Comparison of ENCODE assay signal across 8 mouse cellular contexts in genomic region chr5:137684294-137685123, GRCm38 (mm10). TPM values are rescaled to one million over a fixed set of nuclear protein-coding genes. Genes with fewer than 3 reads are reported as not detected.
DNase-seq lines count a peak whose midpoint lies in the region; ATAC-seq lines count a peak whose summit lies in the region.

TSS of gene Agfg2 (minus strand) at chr5:137684726.

- peak; percentile 99 for DNase-seq in CD4-positive, CD25-positive, alpha-beta regulatory T cell, adult 2 months (ENCODE audit: low read depth, low spot score)
- DNase-seq in fat pad, adult 2 months (ENCODE audit: extremely low read depth, low read depth, low spot score): peak; percentile 94
- peak; percentile 99 for DNase-seq in kidney, postnatal 10 days
- DNase-seq in natural killer cell, adult 2 months (ENCODE audit: low spot score in 2 of 2): peak; percentile 98 to 99

- H3K36me3 ChIP-seq in heart, embryonic 13.5 days: peaks cover 9% of the 10 kb centered on the region
- H3K36me3 ChIP-seq in liver, embryonic 12.5 days: peaks cover 29% of the 10 kb centered on the region
- H3K36me3 ChIP-seq in stomach, embryonic 15.5 days: no peaks in the 10 kb centered on the region

- no peaks in the 10 kb centered on the region for H3K4me1 ChIP-seq in brown adipose tissue, adult 24 weeks (ENCODE audit: control insufficient read depth, insufficient read depth, insufficient read length, low read length)
- peaks cover 38% of the 10 kb centered on the region for H3K4me1 ChIP-seq in heart, embryonic 13.5 days
- H3K4me1 ChIP-seq in liver, embryonic 12.5 days: peaks cover 73% of the 10 kb centered on the region
- H3K4me1 ChIP-seq in stomach, embryonic 15.5 days: peaks cover 5% of the 10 kb centered on the region

- under 1% methylated on average over 60 of the region's 62 CpGs for WGBS in heart, embryonic 13.5 days
- under 1% methylated on average over 62 of the region's 62 CpGs for WGBS in liver, embryonic 12.5 days (ENCODE audit: insufficient replicate concordance)
- under 1% methylated on average over 62 of the region's 62 CpGs for WGBS in stomach, embryonic 15.5 days

- H3K4me3 ChIP-seq in brown adipose tissue, adult 24 weeks (ENCODE audit: insufficient read depth, low read depth, low read length): peak within 1 kb of the TSS; percentile 74
- H3K4me3 ChIP-seq in heart, embryonic 13.5 days: peak within 1 kb of the TSS; percentile 73
- H3K4me3 ChIP-seq in liver, embryonic 12.5 days: peak within 1 kb of the TSS; percentile 90
- H3K4me3 ChIP-seq in stomach, embryonic 15.5 days (replicated peaks): peak within 1 kb of the TSS; percentile 89

- no peaks in the 10 kb centered on the region for H3K27me3 ChIP-seq in heart, embryonic 13.5 days (replicated peaks)
- H3K27me3 ChIP-seq in liver, embryonic 12.5 days (replicated peaks): no peaks in the 10 kb centered on the region
- no peaks in the 10 kb centered on the region for H3K27me3 ChIP-seq in stomach, embryonic 15.5 days (replicated peaks)

- peak within 1 kb of the TSS; percentile 87 for H3K4me2 ChIP-seq in heart, embryonic 13.5 days
- H3K4me2 ChIP-seq in liver, embryonic 12.5 days: peak within 1 kb of the TSS; percentile 90
- H3K4me2 ChIP-seq in stomach, embryonic 15.5 days: peak within 1 kb of the TSS; percentile 91

- H3K9me3 ChIP-seq in heart, embryonic 13.5 days: no peaks in the 10 kb centered on the region
- H3K9me3 ChIP-seq in liver, embryonic 12.5 days (replicated peaks): no peaks in the 10 kb centered on the region
- H3K9me3 ChIP-seq in stomach, embryonic 15.5 days: no peaks in the 10 kb centered on the region

- H3K27ac ChIP-seq in brown adipose tissue, adult 24 weeks (replicated peaks; ENCODE audit: low read depth, low read length): no peak within 1 kb of the TSS
- H3K27ac ChIP-seq in heart, embryonic 13.5 days (replicated peaks): peak within 1 kb of the TSS; percentile 72
- H3K27ac ChIP-seq in liver, embryonic 12.5 days: peak within 1 kb of the TSS; percentile 98
- H3K27ac ChIP-seq in stomach, embryonic 15.5 days: peak within 1 kb of the TSS; percentile 83

- peak; percentile 97 for ATAC-seq in heart, embryonic 13.5 days (ENCODE audit: extremely low read depth, insufficient number of reproducible peaks, low FRiP score, low TSS enrichment)
- ATAC-seq in liver, embryonic 12.5 days: peak; percentile 89
- peak; percentile 96 for ATAC-seq in stomach, embryonic 15.5 days (ENCODE audit: insufficient read depth, low FRiP score, low read depth)

- peak within 1 kb of the TSS; percentile 87 for H3K9ac ChIP-seq in heart, embryonic 13.5 days
- peak within 1 kb of the TSS; percentile 92 for H3K9ac ChIP-seq in liver, embryonic 12.5 days
- peak within 1 kb of the TSS; percentile 58 for H3K9ac ChIP-seq in stomach, embryonic 15.5 days

RNA-seq across cellular contexts. Expression of gene Agfg2, which starts in this region (rescaled TPM):
- 16.2 and 17.6 TPM in 2 replicates for polyA plus RNA-seq in brown adipose tissue, adult 24 weeks (2012; ENCODE audit: insufficient read depth, insufficient read length, missing spikeins)
- 19.7 and 20.7 TPM in 2 replicates for polyA plus RNA-seq in heart, embryonic 13.5 days (2015; fragmentation: Nextera tagmentation; extraction: Ambion mirVana)
- 44.3 and 47.2 TPM in 2 replicates for polyA plus RNA-seq in liver, embryonic 12.5 days (2016; fragmentation: Nextera tagmentation; extraction: Ambion mirVana)
- 18.1 and 23.1 TPM in 2 replicates for polyA plus RNA-seq in stomach, embryonic 15.5 days (2015; fragmentation: Nextera tagmentation; extraction: Ambion mirVana)
